Mouse (Mus musculus) WW6 (cell line): ENCODE data around the gene Pkp4.

Source experiments
- DNase-seq: peaks from one replicate; pipeline ENCODE4 v3.0.0-alpha.2; 2013; ENCODE audit warnings: low read depth, low spot score

The Pkp4 gene

GRCm38 (mm10) chr2:59271835-59272234 lies 111.2 kb downstream of the Pkp4 start:
- no peak for DNase-seq

- DNase-seq: no peak
Measured at GRCm38 (mm10) chr2:59272713-59273112, 112.1 kb downstream of the Pkp4 start.

GRCm38 (mm10) chr2:59280914-59281562 lies 120.4 kb downstream of the Pkp4 start:
- DNase-seq: no peak

GRCm38 (mm10) chr2:59282966-59283365 lies 122.3 kb downstream of the Pkp4 start:
- DNase-seq: no peak

- DNase-seq: no peak
Measured at GRCm38 (mm10) chr2:59284216-59284615, 123.6 kb downstream of the Pkp4 start.

GRCm38 (mm10) chr2:59284734-59285490 lies 124.3 kb downstream of the Pkp4 start:
- no peak for DNase-seq

- no peak for DNase-seq
Measured at GRCm38 (mm10) chr2:59285581-59285980, 124.9 kb downstream of the Pkp4 start.

GRCm38 (mm10) chr2:59286247-59286646 lies 125.6 kb downstream of the Pkp4 start:
- DNase-seq: no peak

- DNase-seq: no peak
Measured at GRCm38 (mm10) chr2:59287630-59288029, 127.0 kb downstream of the Pkp4 start.

- no peak for DNase-seq
Measured at GRCm38 (mm10) chr2:59289411-59289810, 128.8 kb downstream of the Pkp4 start.

- no peak for DNase-seq
Measured at GRCm38 (mm10) chr2:59290391-59290790, 129.7 kb downstream of the Pkp4 start.

GRCm38 (mm10) chr2:59299831-59300230 lies 139.2 kb downstream of the Pkp4 start:
- no peak for DNase-seq

GRCm38 (mm10) chr2:59301671-59302070 lies 141.0 kb downstream of the Pkp4 start:
- no peak for DNase-seq

- DNase-seq: no peak
Measured at GRCm38 (mm10) chr2:59302430-59302829, 141.8 kb downstream of the Pkp4 start.

- DNase-seq: no peak
Measured at GRCm38 (mm10) chr2:59303530-59304063, 142.9 kb downstream of the Pkp4 start.

GRCm38 (mm10) chr2:59307302-59307701 lies 146.7 kb downstream of the Pkp4 start:
- DNase-seq: no peak

- DNase-seq: no peak
Measured at GRCm38 (mm10) chr2:59308055-59308454, 147.4 kb downstream of the Pkp4 start.

- no peak for DNase-seq
Measured at GRCm38 (mm10) chr2:59313293-59313692, 152.6 kb downstream of the Pkp4 start.

- no peak for DNase-seq
Measured at GRCm38 (mm10) chr2:59318631-59319030, 158.0 kb downstream of the Pkp4 start.

GRCm38 (mm10) chr2:59327946-59328345 lies 167.3 kb downstream of the Pkp4 start:
- DNase-seq: no peak

GRCm38 (mm10) chr2:59331093-59331492 lies 170.4 kb downstream of the Pkp4 start:
- no peak for DNase-seq

- no peak for DNase-seq
Measured at GRCm38 (mm10) chr2:59332523-59332922, 171.9 kb downstream of the Pkp4 start.

GRCm38 (mm10) chr2:59338501-59338900 lies 177.9 kb downstream of the Pkp4 start:
- no peak for DNase-seq
